Mouse (Mus musculus) myocyte (in vitro differentiated cells): ENCODE data around the gene Frmd7.

Experiments
- CEBPB ChIP-seq: IDR thresholded peaks from 2 replicates; pipeline ENCODE4 v1.6.1; 2011; ENCODE audit warnings: mild to moderate bottlenecking, moderate library complexity; ENCODE audit not compliant: poor library complexity, insufficient read depth, severe bottlenecking
- E2F4 ChIP-seq: IDR thresholded peaks from one replicate; pipeline ENCODE4 v1.6.1; 2011; ENCODE audit warnings: mild to moderate bottlenecking, control low read depth, moderate library complexity; ENCODE audit not compliant: insufficient read depth
- MAX ChIP-seq: IDR thresholded peaks from one replicate; pipeline ENCODE4 v1.6.1; 2011; ENCODE audit warnings: low read depth, mild to moderate bottlenecking, control low read depth
- POLR2A ChIP-seq: IDR thresholded peaks from one replicate; pipeline ENCODE4 v1.6.1; 2011; ENCODE audit warnings: low read depth, mild to moderate bottlenecking, control low read depth, moderate library complexity; ENCODE audit not compliant: insufficient read length
- POLR2AphosphoS2 ChIP-seq: IDR thresholded peaks from one replicate; pipeline ENCODE4 v1.6.1; 2011; ENCODE audit warnings: low read depth, control low read depth; ENCODE audit not compliant: insufficient read length
- REST ChIP-seq: IDR thresholded peaks from one replicate; pipeline ENCODE4 v1.6.1; 2011; ENCODE audit warnings: mild to moderate bottlenecking, control low read depth, moderate library complexity; ENCODE audit not compliant: insufficient read depth, insufficient read length
- SRF ChIP-seq: IDR thresholded peaks from one replicate; pipeline ENCODE4 v1.6.1; 2011; ENCODE audit warnings: low read depth; ENCODE audit not compliant: control insufficient read depth, insufficient read length
- TCF12 ChIP-seq: IDR thresholded peaks from one replicate; pipeline ENCODE4 v1.6.1; 2011; ENCODE audit warnings: mild to moderate bottlenecking, control low read depth; ENCODE audit not compliant: poor library complexity, insufficient read depth, severe bottlenecking
- USF1 ChIP-seq: IDR thresholded peaks from one replicate; pipeline ENCODE4 v1.6.1; 2011; ENCODE audit warnings: low read depth, mild to moderate bottlenecking, control low read depth, moderate library complexity

DNA sequence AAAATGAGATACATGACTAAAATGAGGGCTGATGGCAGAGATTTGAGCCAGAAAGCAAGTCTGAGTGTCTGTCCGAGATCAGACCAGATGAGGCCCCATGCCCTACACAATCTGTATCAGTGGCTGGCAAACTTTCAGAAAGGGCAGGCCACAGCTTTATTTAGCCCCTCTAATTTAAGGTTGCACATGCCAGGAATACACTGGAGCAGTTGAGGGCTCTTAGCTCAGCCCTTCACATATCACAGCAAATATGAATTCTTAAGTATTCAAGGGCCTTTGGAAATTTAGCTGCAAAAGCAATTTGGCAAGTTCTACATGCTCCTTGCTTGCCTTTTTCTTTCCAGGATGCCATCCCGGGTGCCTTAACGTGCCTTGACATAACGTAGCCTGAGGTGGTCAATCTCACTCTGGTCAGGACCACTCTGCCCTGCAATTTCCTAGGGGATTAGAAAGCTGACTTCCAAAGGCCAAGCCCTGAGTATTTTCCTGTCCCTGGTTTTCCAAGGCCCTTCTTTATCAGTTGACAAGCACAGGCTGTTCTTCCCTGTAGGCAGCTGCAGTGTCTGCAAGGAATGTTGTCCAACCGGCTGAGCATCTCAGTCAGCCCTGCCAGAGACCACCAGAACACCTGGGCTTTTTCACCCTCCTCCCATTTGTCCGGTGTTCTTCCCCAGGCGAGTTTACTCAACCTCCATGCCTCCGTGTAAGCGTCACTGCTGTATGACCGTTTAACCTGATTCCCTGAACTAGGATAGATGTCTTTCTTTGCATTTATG lies 25.8 kb upstream of the Frmd7 start:
- TF ChIP-seq MAX: no peak
- no peak for TF ChIP-seq E2F4
- no peak for TF ChIP-seq POLR2A
- no peak for TF ChIP-seq TCF12
- no peak for TF ChIP-seq SRF
- TF ChIP-seq REST: no peak
- no peak for TF ChIP-seq CEBPB
- TF ChIP-seq USF1: no peak
- TF ChIP-seq POLR2AphosphoS2: no peak
